Mouse (Mus musculus) spleen, adult 2 months (tissue): Measurements from ENCODE around the gene Sult3a1.

Source experiments
- CTCF ChIP-seq: fragments of 200-500 bp; IDR thresholded peaks from 2 replicates; pipeline ENCODE4 v1.5.1; 2011; ENCODE audit warnings: mild to moderate bottlenecking, inconsistent platforms; ENCODE audit not compliant: insufficient read depth, insufficient read length, insufficient replicate concordance; ENCODE audit errors: extremely low read depth
- POLR2A ChIP-seq: fragments of 200-500 bp; IDR thresholded peaks from 2 replicates; pipeline ENCODE4 v1.6.1; 2011; ENCODE audit warnings: low read depth, low read length, inconsistent platforms

DNA sequence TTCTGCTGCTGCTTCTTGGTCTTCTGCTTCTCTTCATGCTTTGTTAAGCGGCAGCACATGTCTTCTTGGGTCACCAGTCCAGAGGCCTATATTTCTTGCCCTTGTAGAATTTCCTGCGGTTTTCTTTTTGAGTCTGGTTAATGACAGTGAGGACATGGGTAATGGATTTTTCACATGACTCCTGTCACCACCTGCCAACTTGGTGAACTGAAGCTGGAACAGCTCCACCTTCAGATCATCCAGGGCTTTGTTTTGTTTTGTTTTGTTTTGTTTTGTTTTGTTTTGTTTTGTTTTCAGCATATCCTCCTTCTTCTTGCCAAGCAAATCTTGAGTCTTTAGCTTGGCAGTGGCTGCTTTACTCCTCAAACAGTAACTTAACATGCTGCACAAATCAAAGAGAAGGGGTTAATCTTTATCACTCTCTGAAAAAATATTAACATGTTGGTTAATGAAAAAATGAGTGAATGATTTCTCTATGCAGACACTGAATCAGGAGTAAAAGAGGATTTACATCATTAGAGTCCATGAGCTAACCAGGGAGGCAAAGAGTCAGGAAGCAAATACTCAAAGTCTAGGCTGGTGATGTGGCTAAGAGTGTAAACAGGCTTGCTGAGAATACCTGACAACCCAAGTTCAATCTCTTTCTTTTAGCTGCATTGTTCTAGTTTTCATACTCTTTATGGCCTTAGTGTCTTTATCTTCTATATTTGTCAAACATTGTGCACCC lies 15.3 kb downstream of the Sult3a1 start:
- TF ChIP-seq CTCF: no peak
- TF ChIP-seq POLR2A: no peak
